Mouse (Mus musculus) thymus, adult 2 months (tissue): ENCODE data around the gene Fgf4.

ENCODE experiments used
- CTCF ChIP-seq: fragments of 200-500 bp; IDR thresholded peaks from 2 replicates; pipeline ENCODE4 v1.5.1; 2012; ENCODE audit warnings: mild to moderate bottlenecking, control low read depth, low read length, moderate library complexity, borderline replicate concordance; ENCODE audit not compliant: control insufficient read depth, poor library complexity, insufficient read depth; ENCODE audit errors: extremely low read depth
- POLR2A ChIP-seq: fragments of 200-500 bp; IDR thresholded peaks from 2 replicates; pipeline ENCODE4 v1.6.1; 2012; ENCODE audit warnings: mild to moderate bottlenecking, low read length, control low read depth, moderate library complexity; ENCODE audit not compliant: control insufficient read depth, poor library complexity, insufficient read depth; ENCODE audit errors: extremely low read depth

DNA sequence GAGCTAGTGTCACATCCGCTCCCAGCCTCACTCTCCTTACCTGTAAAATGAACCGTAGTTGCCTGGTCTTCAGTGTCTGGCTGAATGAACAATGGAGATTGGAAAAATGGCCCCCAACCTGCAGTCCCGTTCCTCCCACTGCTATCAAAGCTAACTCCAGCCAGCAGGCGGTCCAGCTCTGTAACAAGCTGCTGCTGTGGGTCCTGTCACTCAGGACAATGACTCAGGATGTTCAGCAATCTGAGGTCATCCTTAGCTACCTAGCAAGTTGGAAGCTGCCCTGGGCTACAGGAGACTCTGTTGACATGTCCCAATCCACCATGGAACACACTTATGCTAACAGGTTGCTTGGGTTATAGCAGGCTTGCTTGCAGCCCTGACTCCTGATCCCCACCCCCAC lies 26.0 kb downstream of the Fgf4 start:
- TF ChIP-seq POLR2A (no peak), CTCF (no peak)
